Mouse (Mus musculus) urinary bladder, postnatal 14 days (tissue): ENCODE data around the gene Kif6.

ENCODE experiments used
- DNase-seq: peaks from one replicate; pipeline ENCODE4 v3.0.0; 2021; ENCODE audit warnings: low spot score

Kif6 gene

GRCm38 (mm10) chr17:49614577-49615235 is at the start of gene Kif6:
Gene Kif6 (plus strand): TSS chr17:49615136.
- DNase-seq, result peak; percentile 83

GRCm38 (mm10) chr17:49568717-49569116 is 46.2 kb upstream of the Kif6 start:
- DNase-seq, result no peak

GRCm38 (mm10) chr17:49577321-49577720 is 37.6 kb upstream of the Kif6 start:
- no peak for DNase-seq

- no peak for DNase-seq
Measured at GRCm38 (mm10) chr17:49582471-49582870, 32.5 kb upstream of the Kif6 start.

GRCm38 (mm10) chr17:49590051-49590450 is 24.9 kb upstream of the Kif6 start:
- DNase-seq, result no peak

- DNase-seq, result no peak
Measured at GRCm38 (mm10) chr17:49605397-49605796, 9.5 kb upstream of the Kif6 start.

- no peak for DNase-seq
Measured at GRCm38 (mm10) chr17:49607351-49608027, 7.4 kb upstream of the Kif6 start.

- DNase-seq, result no peak
Measured at GRCm38 (mm10) chr17:49610296-49610695, 4.6 kb upstream of the Kif6 start.

- no peak for DNase-seq
Measured at GRCm38 (mm10) chr17:49615241-49615651, 310 bp downstream of the Kif6 start.

GRCm38 (mm10) chr17:49624572-49624971 is 9.6 kb downstream of the Kif6 start:
- no peak for DNase-seq

GRCm38 (mm10) chr17:49627011-49627794 is 12.3 kb downstream of the Kif6 start:
- DNase-seq, result no peak

- DNase-seq, result no peak
Measured at GRCm38 (mm10) chr17:49628875-49629274, 13.9 kb downstream of the Kif6 start.

- no peak for DNase-seq
Measured at GRCm38 (mm10) chr17:49633041-49633440, 18.1 kb downstream of the Kif6 start.

- no peak for DNase-seq
Measured at GRCm38 (mm10) chr17:49641903-49642302, 27.0 kb downstream of the Kif6 start.

GRCm38 (mm10) chr17:49642336-49642735 is 27.4 kb downstream of the Kif6 start:
- no peak for DNase-seq

- DNase-seq, result no peak
Measured at GRCm38 (mm10) chr17:49642889-49643490, 28.1 kb downstream of the Kif6 start.

GRCm38 (mm10) chr17:49646267-49646666 is 31.3 kb downstream of the Kif6 start:
- DNase-seq, result no peak

- no peak for DNase-seq
Measured at GRCm38 (mm10) chr17:49648970-49649369, 34.0 kb downstream of the Kif6 start.

GRCm38 (mm10) chr17:49649394-49649793 is 34.5 kb downstream of the Kif6 start:
- no peak for DNase-seq

GRCm38 (mm10) chr17:49650366-49650765 is 35.4 kb downstream of the Kif6 start:
- no peak for DNase-seq

GRCm38 (mm10) chr17:49652357-49652756 is 37.4 kb downstream of the Kif6 start:
- no peak for DNase-seq

GRCm38 (mm10) chr17:49652800-49653199 is 37.9 kb downstream of the Kif6 start:
- DNase-seq, result no peak

GRCm38 (mm10) chr17:49661626-49662025 is 46.7 kb downstream of the Kif6 start:
- no peak for DNase-seq
